Mouse (Mus musculus): ENCODE measurements around the gene Chn2. TPM values are rescaled to one million over a fixed set of nuclear protein-coding genes. Genes with fewer than 3 reads are reported as not detected.

Chn2 gene
- total RNA-seq, 2 experiments from 2014 or later = 55.3 to 56.6 TPM

GRCm38 (mm10) chr6:54063878-54064277 is 24.5 kb downstream of the Chn2 start:
- no peak for DNase-seq (ENCODE audit: extremely low spot score in 1 of 2, low spot score in 2 of 2)
- intact Hi-C loops (cut with DNase I) = no loop called here

GRCm38 (mm10) chr6:54067380-54067779 is 28.0 kb downstream of the Chn2 start:
- no peak for DNase-seq (ENCODE audit: extremely low spot score in 1 of 2, low spot score in 2 of 2)
- intact Hi-C loops (cut with DNase I) = no loop called here

- intact Hi-C loops (cut with DNase I) = no loop called here
Measured at GRCm38 (mm10) chr6:54068882-54069281, 29.5 kb downstream of the Chn2 start.

GRCm38 (mm10) chr6:54070736-54071135 is 31.4 kb downstream of the Chn2 start:
- intact Hi-C loops (cut with DNase I) = no loop called here
- DNase-seq (ENCODE audit: extremely low spot score in 1 of 2, low spot score in 2 of 2) = peak in 1 of 2 experiments; percentile 82

More at GRCm38 (mm10) chr6:54068882-54069281, 29.5 kb downstream of the Chn2 start:
- no peak for DNase-seq (ENCODE audit: extremely low spot score in 1 of 2, low spot score in 2 of 2)

GRCm38 (mm10) chr6:54071478-54071877 is 32.1 kb downstream of the Chn2 start:
- DNase-seq (ENCODE audit: extremely low spot score in 1 of 2, low spot score in 2 of 2) = no peak
- intact Hi-C loops (cut with DNase I) = no loop called here

- no peak for DNase-seq (ENCODE audit: extremely low spot score in 1 of 2, low spot score in 2 of 2)
- intact Hi-C loops (cut with DNase I) = no loop called here
Measured at GRCm38 (mm10) chr6:54074454-54074853, 35.1 kb downstream of the Chn2 start.

- intact Hi-C loops (cut with DNase I) = no loop called here
- DNase-seq (ENCODE audit: extremely low spot score in 1 of 2, low spot score in 2 of 2) = no peak
Measured at GRCm38 (mm10) chr6:54075419-54075818, 36.1 kb downstream of the Chn2 start.

GRCm38 (mm10) chr6:54076625-54077024 is 37.3 kb downstream of the Chn2 start:
- intact Hi-C loops (cut with DNase I) = no loop called here
- DNase-seq (ENCODE audit: extremely low spot score in 1 of 2, low spot score in 2 of 2) = no peak

- no peak for DNase-seq (ENCODE audit: extremely low spot score in 1 of 2, low spot score in 2 of 2)
Measured at GRCm38 (mm10) chr6:54078269-54078668, 38.9 kb downstream of the Chn2 start.

GRCm38 (mm10) chr6:54079881-54080280 is 40.5 kb downstream of the Chn2 start:
- intact Hi-C loops (cut with DNase I) = no loop called here

More at GRCm38 (mm10) chr6:54078269-54078668, 38.9 kb downstream of the Chn2 start:
- intact Hi-C loops (cut with DNase I) = no loop called here

GRCm38 (mm10) chr6:54080518-54081285 is 41.3 kb downstream of the Chn2 start:
- no peak for DNase-seq (ENCODE audit: extremely low spot score in 1 of 2, low spot score in 2 of 2)
- intact Hi-C loops (cut with DNase I) = no loop called here

More at GRCm38 (mm10) chr6:54079881-54080280, 40.5 kb downstream of the Chn2 start:
- DNase-seq (ENCODE audit: extremely low spot score in 1 of 2, low spot score in 2 of 2) = no peak

GRCm38 (mm10) chr6:54082576-54082975 is 43.2 kb downstream of the Chn2 start:
- peak in 1 of 2 experiments; percentile 31 for DNase-seq (ENCODE audit: extremely low spot score in 1 of 2, low spot score in 2 of 2)
- intact Hi-C loops (cut with DNase I) = no loop called here

GRCm38 (mm10) chr6:54084046-54084445 is 44.7 kb downstream of the Chn2 start:
- intact Hi-C loops (cut with DNase I) = no loop called here
- no peak for DNase-seq (ENCODE audit: extremely low spot score in 1 of 2, low spot score in 2 of 2)

GRCm38 (mm10) chr6:54085009-54085408 is 45.7 kb downstream of the Chn2 start:
- no peak for DNase-seq (ENCODE audit: extremely low spot score in 1 of 2, low spot score in 2 of 2)
- intact Hi-C loops (cut with DNase I) = no loop called here

GRCm38 (mm10) chr6:54088168-54088567 is 48.8 kb downstream of the Chn2 start:
- intact Hi-C loops (cut with DNase I) = no loop called here
- no peak for DNase-seq (ENCODE audit: extremely low spot score in 1 of 2, low spot score in 2 of 2)

- no peak for DNase-seq (ENCODE audit: extremely low spot score in 1 of 2, low spot score in 2 of 2)
- intact Hi-C loops (cut with DNase I) = no loop called here
Measured at GRCm38 (mm10) chr6:54090822-54091221, 51.5 kb downstream of the Chn2 start.

GRCm38 (mm10) chr6:54092920-54093319 is 53.6 kb downstream of the Chn2 start:
- intact Hi-C loops (cut with DNase I) = no loop called here
- DNase-seq (ENCODE audit: extremely low spot score in 1 of 2, low spot score in 2 of 2) = no peak

GRCm38 (mm10) chr6:54096147-54096761 is 56.9 kb downstream of the Chn2 start:
- intact Hi-C loops (cut with DNase I) = no loop called here

GRCm38 (mm10) chr6:54096836-54097235 is 57.5 kb downstream of the Chn2 start:
- no peak for DNase-seq (ENCODE audit: extremely low spot score in 1 of 2, low spot score in 2 of 2)
- intact Hi-C loops (cut with DNase I) = no loop called here

More at GRCm38 (mm10) chr6:54096147-54096761, 56.9 kb downstream of the Chn2 start:
- DNase-seq (ENCODE audit: extremely low spot score in 1 of 2, low spot score in 2 of 2) = no peak

- intact Hi-C loops (cut with DNase I) = no loop called here
- DNase-seq (ENCODE audit: extremely low spot score in 1 of 2, low spot score in 2 of 2) = no peak
Measured at GRCm38 (mm10) chr6:54098339-54098738, 59.0 kb downstream of the Chn2 start.

All from left cerebral cortex, postnatal 10 days (tissue).